Mouse (Mus musculus): Measurements from ENCODE around the gene Map3k10. TPM values are rescaled to one million over a fixed set of nuclear protein-coding genes. Genes with fewer than 3 reads are reported as not detected.
"Not testable (repeated sequence)": the region's sequence is repeated elsewhere in the genome, so short reads cannot be mapped to it uniquely, and the experiment has no call there.

Gene Map3k10
- total RNA-seq, 2 experiments from 2014 or later = 6.7 TPM; not detected in 1

GRCm38 (mm10) chr7:27656600-27656999, 17.8 kb downstream of the Map3k10 start:
- no peak for ATAC-seq (replicated peaks; ENCODE audit: low FRiP score, poor library complexity, severe bottlenecking)

- ATAC-seq (replicated peaks; ENCODE audit: low FRiP score, poor library complexity, severe bottlenecking) = no peak
These were observed 18.9 kb downstream of the Map3k10 start for GRCm38 (mm10) chr7:27655545-27655944.

DNA sequence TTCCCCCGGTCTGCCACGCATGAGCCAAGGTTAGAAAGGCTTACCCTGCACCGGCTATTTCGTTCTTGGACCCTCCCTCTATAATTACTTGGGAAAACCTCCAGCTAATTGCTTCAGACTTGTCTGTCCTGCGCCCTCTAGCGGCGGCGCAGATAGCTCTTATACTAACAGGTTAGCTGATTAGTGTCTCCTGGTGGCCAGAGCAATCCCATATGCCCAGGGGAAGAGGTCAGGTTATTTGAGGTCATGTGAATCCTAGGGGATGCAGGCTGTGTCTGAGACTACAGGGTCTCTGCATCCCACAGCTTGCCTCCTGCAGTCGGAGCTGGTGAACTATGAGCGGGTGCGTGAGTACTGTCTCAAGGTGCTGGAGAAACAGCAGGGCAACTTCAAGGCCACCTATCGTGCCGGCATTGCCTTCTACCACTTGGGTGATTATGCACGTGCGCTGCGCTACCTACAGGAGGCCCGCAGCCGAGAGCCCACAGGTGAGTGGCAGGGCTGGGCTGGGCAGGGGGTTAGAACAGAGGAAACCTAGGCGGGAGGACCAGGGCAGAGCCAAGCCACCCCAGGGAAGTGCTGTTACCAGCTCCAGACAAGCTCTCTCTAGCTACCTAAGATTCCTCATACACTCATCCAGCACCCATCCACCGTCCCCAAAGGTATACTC, 19.7 kb downstream of the Map3k10 start:
- 0 out of 2 replicates have a peak, but pooled peaks have one; percentile 30 for ATAC-seq (replicated peaks; ENCODE audit: low FRiP score, poor library complexity, severe bottlenecking)

GRCm38 (mm10) chr7:27653681-27654437, 20.5 kb downstream of the Map3k10 start, which contains the start of gene Ttc9b:
Gene Ttc9b (plus strand): TSS chr7:27653915.
- ATAC-seq (replicated peaks; ENCODE audit: low FRiP score, poor library complexity, severe bottlenecking) = no peak

DNA sequence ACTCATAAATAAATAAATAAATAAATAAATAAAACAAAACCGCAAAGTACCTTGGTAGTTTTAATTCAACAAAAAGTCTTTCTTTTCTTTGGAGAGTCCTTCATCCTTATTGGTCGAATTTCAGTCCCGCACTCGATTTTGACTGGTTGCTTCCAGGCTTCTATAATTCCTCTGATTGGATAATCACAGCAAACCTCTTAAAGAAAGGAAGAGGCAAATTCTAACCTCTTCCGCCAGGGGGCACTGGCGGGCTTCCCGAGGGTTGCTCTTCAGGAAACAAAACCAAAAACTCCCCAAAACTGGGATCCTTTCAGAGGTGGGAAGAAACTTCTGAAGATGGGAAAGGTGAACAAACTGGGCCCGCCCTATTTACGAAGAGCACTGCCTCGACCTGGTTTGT, 23.4 kb downstream of the Map3k10 start:
- no peak for ATAC-seq (replicated peaks; ENCODE audit: low FRiP score, poor library complexity, severe bottlenecking)

DNA sequence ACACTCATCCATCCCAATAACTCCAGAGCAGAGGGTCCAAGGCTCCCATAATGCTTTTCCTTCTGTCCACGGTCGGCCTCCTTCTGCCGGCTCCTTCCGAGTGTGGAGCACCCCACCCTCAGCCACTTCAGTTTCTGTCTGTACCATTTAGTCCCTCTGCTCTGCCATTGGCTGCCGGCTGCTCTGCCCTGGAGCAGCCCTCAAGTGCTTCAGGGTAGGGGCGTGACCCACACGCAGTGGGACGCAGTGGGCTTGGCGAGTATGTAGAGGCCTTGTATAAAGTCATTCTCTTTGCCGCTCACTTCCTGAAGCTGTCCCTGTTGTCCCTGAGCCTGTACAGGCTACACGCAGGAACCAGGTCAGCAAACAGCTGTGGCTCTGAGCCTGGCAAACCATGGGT, 24.7 kb downstream of the Map3k10 start:
- ATAC-seq (replicated peaks; ENCODE audit: low FRiP score, poor library complexity, severe bottlenecking) = 0 out of 2 replicates have a peak, but pooled peaks have one; percentile 18

GRCm38 (mm10) chr7:27647281-27648002, 27.0 kb downstream of the Map3k10 start:
- no peak for ATAC-seq (replicated peaks; ENCODE audit: low FRiP score, poor library complexity, severe bottlenecking)

DNA sequence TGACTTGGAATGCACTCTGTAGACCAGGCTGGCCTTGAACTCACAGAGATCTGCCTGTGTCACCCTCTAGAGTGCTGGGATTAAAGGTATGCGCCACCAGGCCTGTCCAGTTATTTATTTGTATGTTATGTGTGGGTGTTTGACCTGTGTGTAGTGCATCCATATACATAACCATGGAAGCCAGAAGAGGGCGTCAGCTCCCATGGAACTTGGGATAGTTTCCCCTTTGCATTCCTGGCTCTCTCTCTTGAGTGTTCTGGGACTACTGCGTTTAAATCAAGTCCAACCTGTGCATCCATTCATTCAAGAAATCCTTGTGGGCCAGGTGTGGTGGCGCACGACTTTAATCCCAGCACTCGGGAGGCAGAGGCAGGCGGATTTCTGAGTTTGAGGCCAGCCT, 27.9 kb downstream of the Map3k10 start:
- no peak for ATAC-seq (replicated peaks; ENCODE audit: low FRiP score, poor library complexity, severe bottlenecking)

DNA sequence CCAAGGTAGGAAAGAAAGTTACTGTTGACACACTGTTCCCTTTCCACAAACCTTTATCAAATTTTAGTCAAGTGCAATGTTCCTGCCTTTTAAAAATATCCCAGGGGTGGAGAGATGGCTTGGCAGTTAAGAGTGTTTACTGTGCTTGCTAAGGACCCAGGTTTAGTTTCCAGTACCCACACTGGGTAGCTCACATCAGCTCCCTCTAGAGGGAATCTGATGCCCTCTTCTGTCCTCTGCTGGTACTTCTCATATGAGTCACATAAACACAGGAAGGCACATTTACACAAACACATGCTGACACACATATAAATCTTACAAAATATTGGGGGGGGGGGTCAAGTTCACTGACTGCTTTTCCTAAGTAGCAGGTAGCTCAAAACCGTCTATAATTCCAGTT, 29.9 kb downstream of the Map3k10 start:
- no peak for ATAC-seq (replicated peaks; ENCODE audit: low FRiP score, poor library complexity, severe bottlenecking)

DNA sequence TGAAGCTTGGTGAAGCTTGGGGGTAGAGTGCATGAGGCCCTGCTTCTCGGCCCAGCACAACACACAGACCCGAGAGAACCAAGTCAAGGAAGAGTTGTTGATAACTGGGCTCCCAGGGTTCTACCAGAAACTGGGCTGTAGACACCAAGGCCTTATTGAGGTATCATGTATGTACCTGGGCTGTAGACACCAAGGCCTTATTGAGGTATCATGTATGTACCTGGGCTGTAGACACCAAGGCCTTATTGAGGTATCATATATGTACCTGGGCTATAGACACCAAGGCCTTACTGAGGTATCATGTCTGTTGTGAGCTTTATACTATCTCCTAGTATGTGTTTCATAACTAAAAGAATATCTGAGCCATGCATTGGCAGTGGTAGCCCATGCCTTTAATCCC, 39.3 kb downstream of the Map3k10 start:
- 0 out of 2 replicates have a peak, but pooled peaks have one; percentile 44 for ATAC-seq (replicated peaks; ENCODE audit: low FRiP score, poor library complexity, severe bottlenecking)

- ATAC-seq (replicated peaks; ENCODE audit: low FRiP score, poor library complexity, severe bottlenecking) = no peak
These were observed 39.7 kb downstream of the Map3k10 start for GRCm38 (mm10) chr7:27634691-27635090.

- no peak for ATAC-seq (replicated peaks; ENCODE audit: low FRiP score, poor library complexity, severe bottlenecking)
These were observed 41.2 kb downstream of the Map3k10 start for GRCm38 (mm10) chr7:27633166-27633565.

DNA sequence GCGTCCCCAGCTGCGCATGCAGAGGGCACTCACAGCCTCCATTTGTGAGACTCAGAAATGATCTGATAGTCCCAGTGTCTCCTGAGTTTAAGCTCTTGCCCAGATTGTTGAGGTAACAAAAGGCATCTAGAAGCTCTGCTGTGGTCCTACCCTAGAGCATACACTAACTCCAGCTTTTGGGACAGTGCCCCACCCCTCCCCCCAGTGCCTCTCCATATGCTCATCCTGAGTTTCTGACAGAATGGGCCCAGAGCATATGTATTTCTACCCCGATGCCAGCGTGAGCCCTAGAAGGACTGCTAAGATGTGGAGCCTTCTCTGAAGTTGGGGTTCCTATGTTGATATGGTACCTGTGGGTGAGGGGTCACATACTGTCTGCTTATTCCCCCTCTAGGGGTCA, 43.0 kb downstream of the Map3k10 start:
- ATAC-seq (replicated peaks; ENCODE audit: low FRiP score, poor library complexity, severe bottlenecking) = no peak

DNA sequence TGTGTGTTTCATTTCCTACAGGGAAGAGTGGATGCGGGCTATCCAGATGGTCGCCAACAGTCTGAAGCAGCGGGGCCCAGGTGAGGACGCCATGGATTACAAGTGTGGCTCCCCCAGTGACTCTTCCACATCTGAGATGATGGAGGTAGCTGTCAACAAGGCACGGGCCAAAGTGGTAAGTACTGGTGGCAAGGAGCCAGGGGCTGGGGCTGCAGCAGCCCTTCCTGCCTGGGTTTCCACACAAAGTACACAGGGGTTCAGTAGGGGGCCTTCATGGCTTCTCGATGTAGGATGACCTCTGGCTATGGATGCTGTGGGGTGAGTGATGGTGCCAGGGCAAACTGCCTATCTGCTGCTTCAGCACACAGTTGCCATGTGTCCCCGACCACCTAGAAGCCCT, 45.6 kb downstream of the Map3k10 start:
- ATAC-seq (replicated peaks; ENCODE audit: low FRiP score, poor library complexity, severe bottlenecking) = not testable (repeated sequence)

DNA sequence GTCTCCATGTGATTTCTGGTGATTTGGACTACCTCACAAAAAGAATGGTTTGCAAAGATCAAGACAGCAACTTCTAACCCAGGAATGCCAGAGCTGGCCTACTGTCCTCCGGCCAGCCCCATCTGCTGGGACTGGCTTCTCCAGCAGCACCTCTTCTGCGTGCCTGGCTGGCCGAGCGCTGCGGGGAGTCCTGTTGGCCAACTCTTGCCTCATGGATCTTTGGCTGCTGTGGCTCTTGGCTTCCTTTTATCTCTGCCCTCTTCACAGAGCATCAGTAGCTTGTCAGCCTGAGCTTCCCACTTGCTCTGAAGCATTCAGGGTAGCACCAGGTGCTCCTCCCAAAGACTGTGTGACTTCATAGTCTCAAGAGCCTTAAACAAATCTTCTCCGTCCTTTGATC, 46.2 kb downstream of the Map3k10 start:
- ATAC-seq (replicated peaks; ENCODE audit: low FRiP score, poor library complexity, severe bottlenecking) = no peak

DNA sequence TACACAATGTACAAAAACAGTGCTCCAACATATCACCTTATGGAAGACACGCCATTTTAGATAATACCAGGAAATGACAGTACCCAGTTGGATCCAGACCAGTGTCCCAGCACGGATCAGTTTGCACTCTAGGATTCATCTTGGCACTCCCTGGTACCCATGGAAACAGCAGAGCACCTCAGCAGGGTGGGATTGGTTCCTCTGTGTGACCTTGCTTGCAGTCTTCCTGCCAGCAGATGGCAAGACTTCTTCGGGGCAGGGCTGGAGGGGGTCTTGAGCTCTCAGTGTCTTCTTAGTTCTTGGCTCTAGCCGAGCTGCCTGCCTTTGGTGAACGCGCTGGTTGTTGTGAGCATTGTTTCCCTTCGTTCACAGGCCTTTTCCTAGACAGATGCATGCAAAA, 46.7 kb downstream of the Map3k10 start:
- no peak for ATAC-seq (replicated peaks; ENCODE audit: low FRiP score, poor library complexity, severe bottlenecking)

DNA sequence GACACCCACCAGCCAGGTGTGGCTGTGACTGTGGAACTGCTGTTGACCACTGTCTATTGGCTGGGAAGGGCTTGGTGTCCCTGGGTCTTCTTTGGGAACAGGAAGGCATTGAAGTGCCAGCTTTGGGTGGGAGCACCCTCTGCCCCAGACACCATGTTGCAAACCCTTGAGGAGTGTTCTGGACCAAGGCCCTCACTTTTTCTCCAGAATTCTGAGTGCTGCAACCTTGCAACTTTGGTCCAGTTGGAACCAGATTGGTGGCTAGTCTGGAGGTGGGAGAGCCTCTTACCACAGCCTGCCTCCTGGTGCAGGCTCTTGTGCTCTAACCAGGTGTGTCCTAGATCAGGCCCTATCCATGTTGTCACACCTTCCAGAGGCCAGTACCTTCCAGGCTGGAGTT, 49.4 kb downstream of the Map3k10 start:
- ATAC-seq (replicated peaks; ENCODE audit: low FRiP score, poor library complexity, severe bottlenecking) = no peak

DNA sequence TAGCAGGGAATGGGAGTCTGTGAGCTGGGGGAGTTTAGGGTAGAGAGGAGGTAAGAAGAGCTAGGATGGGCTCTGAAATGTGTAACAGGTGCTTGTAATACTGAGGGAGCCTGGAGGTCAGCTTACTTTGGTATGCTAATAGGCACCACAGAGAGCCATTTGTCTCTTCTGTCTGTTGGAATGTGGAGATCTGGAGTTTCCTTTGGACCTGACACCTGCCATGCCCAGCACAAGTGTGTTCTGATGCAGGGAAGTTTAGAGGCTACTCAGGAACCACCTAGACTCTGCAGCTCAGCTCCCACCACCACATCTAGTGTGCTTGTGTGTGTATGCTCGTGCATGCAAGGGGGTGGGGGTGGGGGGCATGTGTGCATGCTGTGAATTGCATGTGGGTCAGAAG, 52.2 kb downstream of the Map3k10 start:
- no peak for ATAC-seq (replicated peaks; ENCODE audit: low FRiP score, poor library complexity, severe bottlenecking)

GRCm38 (mm10) chr7:27621028-27621427, 53.4 kb downstream of the Map3k10 start:
- no peak for ATAC-seq (replicated peaks; ENCODE audit: low FRiP score, poor library complexity, severe bottlenecking)

GRCm38 (mm10) chr7:27613751-27614499, 60.5 kb downstream of the Map3k10 start:
- ATAC-seq (replicated peaks; ENCODE audit: low FRiP score, poor library complexity, severe bottlenecking) = no peak
